Mouse (Mus musculus) embryonic facial prominence, embryonic 12.5 days (tissue): ENCODE results near the gene Dlgap1. TPM values are rescaled to one million over a fixed set of nuclear protein-coding genes. Genes with fewer than 3 reads are reported as not detected.

ENCODE experiments used
- ATAC-seq: fragments of 200-750 bp; cut with Nextera tagmentation; 2 replicates; pipeline ENCODE4 v1.8.0; 2017; ENCODE audit not compliant: insufficient number of reproducible peaks, insufficient read depth, low FRiP score, low TSS enrichment
- H3K27ac ChIP-seq: fragments of 300-500 bp; sonication (generic); 2 replicates; pipeline ENCODE4 v1.5.1; 2016; ENCODE audit warnings: mild to moderate bottlenecking
- H3K27me3 ChIP-seq: fragments of 300-500 bp; sonication (generic); 2 replicates; pipeline ENCODE4 v1.6.1; 2016; ENCODE audit warnings: mild to moderate bottlenecking, moderate library complexity
- H3K36me3 ChIP-seq: fragments of 300-500 bp; sonication (generic); 2 replicates; pipeline ENCODE4 v1.6.1; 2016; ENCODE audit warnings: mild to moderate bottlenecking
- H3K4me1 ChIP-seq: fragments of 300-500 bp; sonication (generic); 2 replicates; pipeline ENCODE4 v1.6.1; 2016
- H3K4me2 ChIP-seq: fragments of 300-500 bp; sonication (generic); replicated peaks from 2 replicates; pipeline ENCODE4 v1.6.1; 2016; ENCODE audit warnings: mild to moderate bottlenecking, moderate library complexity
- H3K4me3 ChIP-seq: fragments of 300-500 bp; sonication (generic); 2 replicates; pipeline ENCODE4 v1.5.1; 2016; ENCODE audit warnings: mild to moderate bottlenecking
- H3K9ac ChIP-seq: fragments of 300-500 bp; sonication (generic); 2 replicates; pipeline ENCODE4 v1.6.1; 2016; ENCODE audit warnings: mild to moderate bottlenecking, moderate library complexity
- H3K9me3 ChIP-seq: fragments of 300-500 bp; sonication (generic); 2 replicates; pipeline ENCODE4 v1.6.1; 2016; ENCODE audit warnings: mild to moderate bottlenecking, moderate library complexity
- WGBS: fragments of 180-500 bp; shearing (Covaris S2); methylation state at CpG from one replicate; pipeline ENCODE4 v1.1.7; 2016; 5-methylcytosine and 5-hydroxymethylcytosine counted together
- polyA plus RNA-seq: library from polyadenylated mRNA; unstranded; fragments of >200 nt; fragmentation: Nextera tagmentation; extraction: Ambion mirVana; gene quantifications from 2 replicates; pipeline ENCODE4 v1.2.1, GENCODE M21; 2016

The Dlgap1 gene
- polyA plus RNA-seq, 1 experiment from 2014 or later: 6.0 TPM

DNA sequence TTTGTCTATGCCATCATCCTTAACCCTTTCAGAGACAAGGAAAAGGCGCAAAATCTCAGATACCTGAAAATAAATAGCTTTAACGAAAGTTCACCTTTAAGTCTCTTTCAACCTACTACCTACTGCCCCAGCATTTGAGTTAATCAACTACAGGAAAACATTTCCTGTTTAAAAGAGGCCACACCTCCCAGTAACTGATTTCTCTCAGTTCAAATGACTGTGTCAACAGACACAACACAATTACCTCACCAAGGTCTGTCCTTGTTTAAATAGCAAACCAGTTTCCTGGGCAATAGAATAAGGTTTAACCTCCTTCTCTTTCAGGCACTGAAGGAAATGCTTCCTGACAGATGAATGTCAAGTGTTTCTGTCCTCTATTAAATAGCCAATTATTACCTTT lies 876.7 kb downstream of the Dlgap1 start:
- Histone ChIP-seq H3K27ac (no peak overlapping the region), H3K9me3 (no peaks in the 10 kb centered on the region), H3K36me3 (peaks cover 43% of the 10 kb centered on the region), H3K4me3 (no peak overlapping the region), H3K27me3 (no peaks in the 10 kb centered on the region), H3K9ac (no peak overlapping the region), H3K4me1 (peaks cover 16% of the 10 kb centered on the region; the same call in 1 of the 2 replicates), H3K4me2 (no peak overlapping the region)
- 87% methylated on average over 2 of the region's 2 CpGs for WGBS
- ATAC-seq: no peak

DNA sequence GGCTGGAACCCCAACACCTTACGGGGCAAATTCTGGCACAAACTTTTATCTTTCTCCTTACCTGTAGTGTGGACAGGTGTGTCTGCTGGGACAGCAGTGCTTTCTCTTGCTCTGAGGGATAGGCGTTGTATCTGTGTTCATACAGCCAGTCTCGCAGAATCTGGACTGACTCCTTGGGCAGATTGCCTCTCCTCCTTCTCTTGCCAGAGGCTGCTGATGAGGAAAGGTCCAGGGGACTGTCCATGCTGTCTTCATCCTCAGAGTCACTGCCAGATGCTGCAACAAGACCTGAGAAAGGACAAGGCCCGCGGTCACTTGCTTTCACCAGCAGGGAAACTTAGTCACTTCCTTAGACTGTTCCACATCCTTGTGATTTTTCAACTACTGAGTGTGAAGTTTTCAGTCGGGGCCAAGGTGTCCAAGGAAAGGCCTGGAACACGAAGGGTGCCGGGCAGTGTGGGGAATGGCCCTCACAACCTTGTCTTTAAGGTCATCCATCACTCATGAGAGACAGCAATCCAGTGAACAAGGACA lies 877.3 kb downstream of the Dlgap1 start:
- H3K4me3 ChIP-seq: no peak overlapping the region
- peaks cover 16% of the 10 kb centered on the region; the same call in 1 of the 2 replicates for H3K4me1 ChIP-seq
- H3K9me3 ChIP-seq: no peaks in the 10 kb centered on the region
- H3K36me3 ChIP-seq: peaks cover 43% of the 10 kb centered on the region
- H3K4me2 ChIP-seq: no peak overlapping the region
- no peak for ATAC-seq
- 82% methylated on average over 8 of the region's 8 CpGs for WGBS
- H3K27ac ChIP-seq: no peak overlapping the region
- H3K9ac ChIP-seq: no peak overlapping the region
- no peaks in the 10 kb centered on the region for H3K27me3 ChIP-seq

DNA sequence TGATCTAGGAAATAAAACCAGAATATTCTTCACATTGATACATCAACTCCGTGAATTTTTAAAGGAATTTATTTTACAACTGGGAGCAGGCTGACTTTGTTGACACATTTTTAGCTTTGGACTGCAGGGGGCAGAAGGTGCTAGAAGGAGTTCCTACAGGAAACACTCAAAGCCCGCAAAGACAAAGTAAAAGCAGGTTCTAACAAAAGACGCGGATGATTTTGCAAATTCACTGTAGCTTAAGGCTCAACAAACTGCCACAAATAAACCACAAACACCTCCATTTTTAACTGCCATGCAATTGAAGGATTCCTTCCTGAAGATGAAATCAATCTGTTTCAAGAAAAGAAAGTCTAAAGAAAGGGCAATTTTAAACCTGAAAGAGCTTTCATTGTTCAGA lies 878.2 kb downstream of the Dlgap1 start:
- 4% methylated on average over 4 of the region's 4 CpGs for whole genome bisulfite sequencing
- no peaks in the 10 kb centered on the region for H3K27me3 ChIP-seq
- no peak overlapping the region for H3K27ac ChIP-seq
- peak overlapping the region; percentile 86 for H3K4me2 ChIP-seq
- H3K36me3 ChIP-seq: peaks cover 35% of the 10 kb centered on the region
- H3K9ac ChIP-seq: peak overlapping the region; percentile 44; the same call in 1 of the 2 replicates
- H3K4me3 ChIP-seq: peak overlapping the region; percentile 19
- peaks cover 16% of the 10 kb centered on the region; the same call in 1 of the 2 replicates for H3K4me1 ChIP-seq
- no peak for ATAC-seq
- H3K9me3 ChIP-seq: no peaks in the 10 kb centered on the region

DNA sequence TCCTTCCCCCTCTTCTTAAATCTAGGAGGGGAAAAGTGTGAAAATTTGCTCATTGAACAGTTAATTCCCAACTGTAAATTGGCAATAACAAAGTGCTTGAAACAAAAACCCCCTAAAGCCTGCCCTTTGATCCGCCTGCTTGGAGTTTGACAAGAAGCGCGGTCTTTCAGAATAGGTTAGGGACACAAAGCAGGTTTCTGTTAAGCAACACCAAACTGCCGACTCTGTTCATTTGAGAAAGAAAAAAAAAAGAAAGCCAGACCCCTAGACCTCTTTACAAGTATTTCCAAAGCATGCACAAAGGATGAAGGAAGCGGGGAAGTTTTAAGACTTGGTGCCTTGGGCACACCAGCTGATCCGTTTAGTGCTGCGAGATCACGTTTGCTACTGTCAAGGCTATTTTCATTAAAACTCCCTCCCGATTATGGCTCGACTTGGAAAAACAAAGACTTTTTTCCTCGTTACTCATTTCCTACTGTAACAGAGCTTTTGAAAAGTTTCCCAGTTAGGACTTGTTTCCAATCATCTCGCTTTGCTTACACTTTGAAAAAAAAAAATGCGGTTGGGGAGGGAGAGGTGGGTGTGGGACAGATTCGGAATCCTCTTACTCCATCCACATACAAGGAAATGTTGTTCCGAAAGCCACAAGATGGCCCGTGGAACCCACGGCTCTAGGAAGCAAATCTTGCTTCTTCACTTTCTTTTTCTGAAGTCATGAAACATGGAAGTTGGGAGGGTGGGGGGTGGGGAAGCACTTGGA lies 879.1 kb downstream of the Dlgap1 start:
- H3K36me3 ChIP-seq: peaks cover 29% of the 10 kb centered on the region
- no peaks in the 10 kb centered on the region for H3K9me3 ChIP-seq
- H3K4me3 ChIP-seq: peak overlapping the region; percentile 83
- ATAC-seq: no peak
- H3K27ac ChIP-seq: peak overlapping the region; percentile 99
- H3K4me2 ChIP-seq: peak overlapping the region; percentile 86
- H3K9ac ChIP-seq: peak overlapping the region; percentile 98
- H3K4me1 ChIP-seq: peaks cover 16% of the 10 kb centered on the region; the same call in 1 of the 2 replicates
- under 1% methylated on average over 17 of the region's 17 CpGs for WGBS
- H3K27me3 ChIP-seq: no peaks in the 10 kb centered on the region

DNA sequence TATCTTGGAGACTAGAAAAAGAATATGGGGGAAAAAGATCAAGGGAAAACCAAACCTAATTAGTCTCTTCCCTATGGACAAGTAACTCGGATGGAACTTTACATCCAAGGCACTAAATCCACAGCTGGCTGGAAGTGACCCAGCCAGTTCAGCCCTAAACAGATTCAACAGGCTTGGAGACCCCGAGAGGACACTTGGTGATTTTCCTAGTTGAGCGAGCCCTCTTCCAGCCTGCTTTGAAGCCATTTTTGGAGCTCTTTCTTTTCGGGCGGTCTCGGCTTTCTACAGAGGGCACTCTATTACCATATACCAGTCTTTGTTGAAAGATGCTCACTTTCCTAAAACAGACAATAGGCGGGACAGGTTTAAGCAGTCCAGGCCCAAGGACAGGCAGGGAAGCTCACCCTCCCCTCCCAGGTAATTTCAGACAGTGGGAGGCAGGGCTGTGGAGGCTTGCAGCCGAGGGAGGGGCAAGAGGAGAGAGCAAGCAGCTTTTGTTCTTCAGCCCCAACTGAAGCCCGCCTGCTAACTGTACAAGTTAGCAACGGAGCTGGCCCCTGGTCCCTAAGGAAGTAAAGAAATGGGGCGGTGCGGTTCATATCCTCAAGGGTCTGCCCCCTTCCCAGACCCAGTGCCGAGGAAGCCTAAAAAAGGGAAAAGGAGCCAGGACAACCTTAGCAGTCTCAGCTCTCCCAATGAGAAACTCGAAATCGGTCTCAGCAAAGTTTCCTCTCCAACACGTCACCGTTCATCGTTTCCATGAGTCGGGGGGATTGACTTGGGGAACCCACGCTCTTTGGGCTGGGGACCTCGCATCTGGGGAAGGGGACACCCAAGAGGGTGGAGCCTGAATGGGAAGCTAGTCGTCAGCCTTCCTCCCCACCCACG lies 879.9 kb downstream of the Dlgap1 start:
- Histone ChIP-seq H3K36me3 (peaks cover 21% of the 10 kb centered on the region), H3K4me1 (peaks cover 16% of the 10 kb centered on the region; the same call in 1 of the 2 replicates), H3K4me3 (peak overlapping the region; percentile 83), H3K9ac (peak overlapping the region; percentile 98), H3K4me2 (peak overlapping the region; percentile 86), H3K27ac (peak overlapping the region; percentile 99), H3K27me3 (no peaks in the 10 kb centered on the region), H3K9me3 (no peaks in the 10 kb centered on the region)
- WGBS: under 1% methylated on average over 23 of the region's 23 CpGs
- peak; percentile 25; the same call in 1 of the 2 replicates for ATAC-seq

DNA sequence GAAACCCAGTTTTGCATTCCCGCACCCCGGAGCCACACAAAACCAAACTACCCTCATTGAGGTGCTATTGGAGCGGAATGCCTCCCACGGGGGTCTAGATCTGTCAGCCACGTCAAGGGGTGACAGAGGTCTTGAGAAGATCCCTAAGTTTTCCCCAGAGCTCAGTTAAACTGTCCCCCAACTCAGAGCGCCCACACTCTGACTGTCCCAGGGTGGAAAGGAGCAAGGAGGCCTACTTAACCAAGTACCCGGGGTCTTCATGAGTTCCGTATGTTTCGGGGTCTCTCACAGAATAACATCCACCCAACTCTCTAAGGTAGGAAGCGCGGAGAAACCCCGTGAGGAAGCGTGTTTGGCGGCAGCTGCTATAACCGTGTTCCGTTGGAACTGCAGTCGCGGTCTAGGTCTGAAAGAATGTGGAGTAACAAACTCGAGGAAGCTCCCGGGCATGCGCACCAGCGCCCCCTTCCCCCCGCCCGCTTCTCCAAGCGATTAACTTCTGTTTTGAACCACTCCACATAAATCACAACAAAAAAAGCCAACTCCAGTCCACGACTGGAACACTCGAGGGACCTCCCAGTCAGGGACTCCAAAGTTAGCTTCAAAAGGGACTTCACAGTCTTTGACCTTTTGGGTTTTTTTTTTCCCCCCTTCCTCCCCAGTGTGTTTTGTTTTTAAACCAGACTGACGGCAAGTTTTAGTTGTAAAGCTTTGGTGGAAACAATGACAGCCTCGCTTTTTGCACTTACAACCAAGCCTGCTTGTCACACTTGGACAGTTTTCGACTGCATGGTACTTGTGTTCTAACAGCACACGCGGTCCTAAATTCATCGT lies 880.7 kb downstream of the Dlgap1 start:
- H3K9ac ChIP-seq: peak overlapping the region; percentile 98
- no peak for ATAC-seq
- H3K4me1 ChIP-seq: peaks cover 22% of the 10 kb centered on the region; the same call in 1 of the 2 replicates
- H3K4me3 ChIP-seq: peak overlapping the region; percentile 83
- H3K36me3 ChIP-seq: peaks cover 16% of the 10 kb centered on the region
- under 1% methylated on average over 33 of the region's 33 CpGs for WGBS
- H3K4me2 ChIP-seq: peak overlapping the region; percentile 86
- no peaks in the 10 kb centered on the region for H3K27me3 ChIP-seq
- peak overlapping the region; percentile 99 for H3K27ac ChIP-seq
- H3K9me3 ChIP-seq: no peaks in the 10 kb centered on the region

DNA sequence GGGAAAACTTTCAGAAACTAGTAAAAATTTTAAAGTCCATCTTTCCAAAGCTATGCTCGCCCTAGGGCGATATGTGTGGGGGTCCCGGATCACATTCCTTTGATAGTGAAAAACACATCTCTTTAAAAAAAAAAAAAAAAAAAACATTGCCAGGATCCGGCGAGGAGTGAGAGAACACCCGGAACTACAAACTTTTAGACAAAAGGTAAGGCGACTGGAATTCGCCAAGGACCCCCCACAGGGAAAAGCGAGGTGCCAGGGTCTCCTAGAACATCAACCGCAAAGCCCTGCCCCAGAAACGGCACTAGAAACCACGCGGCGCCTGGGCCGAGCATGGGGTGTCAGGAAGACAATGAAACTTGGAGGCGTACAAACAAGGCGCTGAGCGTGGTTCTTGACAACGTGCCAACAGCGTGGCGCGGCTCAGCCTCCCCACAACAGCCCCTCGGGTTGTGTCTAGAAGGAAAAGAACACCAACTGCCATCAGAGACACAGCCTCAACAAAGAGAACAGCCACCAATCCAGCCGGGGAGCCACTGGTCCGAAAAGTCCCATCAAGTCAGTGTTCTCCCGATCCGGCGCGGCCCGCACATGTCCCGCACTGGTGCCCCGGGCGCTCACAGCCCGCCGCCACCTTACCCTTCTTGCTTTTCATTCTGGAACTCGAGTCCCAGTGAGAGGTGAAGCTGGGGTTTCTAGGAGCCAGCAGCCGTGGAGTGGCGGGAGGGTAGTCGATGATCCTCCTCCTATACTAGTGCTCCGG lies 881.5 kb downstream of the Dlgap1 start:
- 0% methylated on average over 40 of the region's 40 CpGs for WGBS
- peak overlapping the region; percentile 86 for H3K4me2 ChIP-seq

DNA sequence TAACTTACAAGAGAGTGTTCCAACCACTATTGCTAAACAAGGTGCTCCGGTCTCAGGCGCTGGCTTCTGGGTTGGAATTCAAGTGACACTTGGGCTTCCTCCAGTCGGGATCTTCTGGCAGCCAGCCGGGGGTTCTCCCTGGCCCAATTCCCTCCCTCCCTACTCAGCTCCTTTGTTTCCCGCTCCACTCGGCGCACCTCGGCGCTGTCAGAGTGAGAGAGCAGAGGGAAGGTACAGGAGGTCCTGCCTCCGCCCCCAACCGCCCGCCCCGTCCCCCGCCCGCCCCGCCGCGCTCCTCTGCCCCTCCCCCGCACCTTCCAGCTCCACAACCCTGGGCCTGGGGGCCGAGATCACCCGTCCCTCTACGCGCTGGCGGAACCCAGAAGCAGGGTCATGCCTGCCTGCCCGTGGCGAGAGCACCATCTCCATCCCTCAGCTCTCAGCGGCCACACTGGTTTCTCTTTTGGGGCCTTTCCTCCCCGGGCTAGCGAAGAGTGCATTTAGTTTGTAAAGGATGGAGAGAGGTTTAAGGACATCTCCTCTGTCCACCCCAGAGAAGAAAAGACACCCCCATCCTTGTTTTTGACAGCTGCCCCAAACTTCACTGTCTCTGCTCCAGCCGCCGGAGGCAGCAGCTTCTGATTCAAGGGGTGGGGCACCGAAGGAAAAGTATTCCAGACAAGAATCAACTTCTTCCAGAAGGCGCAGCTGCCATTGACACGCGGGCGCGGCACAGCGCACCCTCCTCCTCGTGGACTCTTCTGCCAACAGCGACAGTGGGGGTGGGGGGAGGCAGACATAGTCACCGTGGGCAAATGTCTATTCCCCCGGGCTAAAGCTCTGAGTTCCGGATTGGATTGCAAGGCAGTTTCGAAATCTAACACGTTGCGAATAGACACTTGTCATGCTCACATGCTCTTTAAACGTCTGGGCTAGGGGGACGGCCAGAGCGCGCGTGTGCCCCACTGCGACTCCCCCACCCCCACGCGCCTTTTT lies 882.4 kb downstream of the Dlgap1 start:
- Histone ChIP-seq H3K4me3 (peak overlapping the region; percentile 83), H3K9ac (peak overlapping the region; percentile 98), H3K4me1 (peaks cover 8% of the 10 kb centered on the region; the same call in 1 of the 2 replicates), H3K36me3 (no peaks in the 10 kb centered on the region), H3K4me2 (peak overlapping the region; percentile 86), H3K27ac (peak overlapping the region; percentile 99), H3K9me3 (no peaks in the 10 kb centered on the region), H3K27me3 (no peaks in the 10 kb centered on the region)
- WGBS: under 1% methylated on average over 53 of the region's 54 CpGs
- ATAC-seq: peak; percentile 76

More for the DNA sequence above, 881.5 kb downstream of the Dlgap1 start:
- Histone ChIP-seq H3K9me3 (no peaks in the 10 kb centered on the region), H3K4me3 (peak overlapping the region; percentile 83), H3K36me3 (peaks cover 8% of the 10 kb centered on the region), H3K4me1 (peaks cover 15% of the 10 kb centered on the region; the same call in 1 of the 2 replicates), H3K9ac (peak overlapping the region; percentile 98), H3K27me3 (no peaks in the 10 kb centered on the region), H3K27ac (peak overlapping the region; percentile 99)
- no peak; the same call in 1 of the 2 replicates for ATAC-seq

DNA sequence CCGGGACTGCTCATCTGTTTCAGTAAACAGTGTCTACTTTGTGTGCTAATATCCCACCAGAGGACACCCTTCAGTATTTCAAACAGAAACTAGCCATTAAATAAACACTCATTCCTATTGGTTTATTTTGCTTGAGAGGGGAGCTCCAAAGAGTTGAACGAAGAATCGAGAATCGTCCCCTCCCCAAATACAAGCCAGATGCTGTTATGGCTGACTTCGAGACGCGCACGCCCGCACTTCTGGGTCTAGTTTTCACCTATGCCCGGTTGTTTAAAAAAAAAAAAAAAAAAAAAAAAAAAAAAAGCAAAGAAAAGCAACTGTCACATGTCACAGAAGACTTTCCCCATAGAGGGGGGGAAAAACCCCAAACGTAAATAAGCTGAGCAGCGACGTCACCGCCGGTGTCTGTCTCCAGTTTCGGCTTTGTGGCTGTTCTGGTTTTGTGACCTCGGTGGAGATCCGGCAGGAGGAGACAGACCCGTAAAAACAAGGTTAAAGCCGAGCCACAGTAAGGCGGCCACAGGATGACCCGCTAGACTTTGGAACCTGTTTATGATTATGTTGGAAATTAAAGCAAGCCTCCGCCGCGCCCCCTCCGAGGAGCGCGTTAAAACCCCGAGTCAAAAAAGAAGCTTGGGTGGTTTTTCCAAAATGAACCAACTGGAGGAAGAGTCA lies 883.3 kb downstream of the Dlgap1 start:
- Histone ChIP-seq H3K27ac (peak overlapping the region; percentile 99), H3K36me3 (no peaks in the 10 kb centered on the region), H3K27me3 (no peaks in the 10 kb centered on the region), H3K9me3 (no peaks in the 10 kb centered on the region), H3K4me3 (peak overlapping the region; percentile 83), H3K9ac (peak overlapping the region; percentile 98), H3K4me1 (peaks cover 6% of the 10 kb centered on the region; the same call in 1 of the 2 replicates), H3K4me2 (peak overlapping the region; percentile 86)
- under 1% methylated on average over 29 of the region's 29 CpGs for WGBS
- ATAC-seq: 0 out of 2 replicates have a peak, but pooled peaks have one; percentile 1
